Mouse (Mus musculus) CD4-positive, CD25-positive, alpha-beta regulatory T cell, adult 4 months (primary cell): Measurements from ENCODE around the gene Ptpn4. TPM values are rescaled to one million over a fixed set of nuclear protein-coding genes. Genes with fewer than 3 reads are reported as not detected.

Experiments used
- ATAC-seq: one replicate; pipeline ENCODE4 v1.8.0; 2017
- polyA plus RNA-seq, 2 experiments: library from polyadenylated mRNA; unstranded; fragments of 100-300 nt; shearing (Covaris generic); gene quantifications; one replicate each; pipeline ENCODE4 v1.2.1; 2017

Ptpn4 gene
- polyA plus RNA-seq, 2 experiments from 2014 or later = 5.6 to 8.9 TPM

- ATAC-seq = no peak
These were observed 32.8 kb downstream of the Ptpn4 start for GRCm38 (mm10) chr1:119804586-119804985.

- peak; percentile 53 for ATAC-seq
These were observed 42.2 kb downstream of the Ptpn4 start for GRCm38 (mm10) chr1:119795174-119795573.

GRCm38 (mm10) chr1:119794342-119794741 lies 43.1 kb downstream of the Ptpn4 start:
- ATAC-seq = no peak

GRCm38 (mm10) chr1:119790616-119791015 lies 46.8 kb downstream of the Ptpn4 start:
- no peak for ATAC-seq

- peak; percentile 79 for ATAC-seq
These were observed 61.5 kb downstream of the Ptpn4 start for GRCm38 (mm10) chr1:119775915-119776314.

- no peak for ATAC-seq
These were observed 101.7 kb downstream of the Ptpn4 start for GRCm38 (mm10) chr1:119735692-119736091.

- no peak for ATAC-seq
These were observed 102.6 kb downstream of the Ptpn4 start for GRCm38 (mm10) chr1:119734801-119735200.

- ATAC-seq = no peak
These were observed 106.2 kb downstream of the Ptpn4 start for GRCm38 (mm10) chr1:119731166-119731565.

- ATAC-seq = peak; percentile 88
These were observed 124.4 kb downstream of the Ptpn4 start for GRCm38 (mm10) chr1:119713017-119713416.

GRCm38 (mm10) chr1:119706471-119707217 lies 130.8 kb downstream of the Ptpn4 start:
- ATAC-seq = no peak

- ATAC-seq = no peak
These were observed 140.6 kb downstream of the Ptpn4 start for GRCm38 (mm10) chr1:119696860-119697259.

GRCm38 (mm10) chr1:119685773-119686558 lies 151.4 kb downstream of the Ptpn4 start:
- ATAC-seq = peak; percentile 76

- no peak for ATAC-seq
These were observed 155.7 kb downstream of the Ptpn4 start for GRCm38 (mm10) chr1:119681663-119682213.

GRCm38 (mm10) chr1:119674984-119675383 lies 162.4 kb downstream of the Ptpn4 start:
- ATAC-seq = peak; percentile 80

GRCm38 (mm10) chr1:119666904-119667303 lies 170.5 kb downstream of the Ptpn4 start:
- ATAC-seq = no peak

GRCm38 (mm10) chr1:119654307-119654706 lies 183.1 kb downstream of the Ptpn4 start:
- peak; percentile 34 for ATAC-seq

GRCm38 (mm10) chr1:119650386-119650785 lies 187.0 kb downstream of the Ptpn4 start:
- ATAC-seq = no peak

- ATAC-seq = no peak
These were observed 187.8 kb downstream of the Ptpn4 start for GRCm38 (mm10) chr1:119649627-119650026.

GRCm38 (mm10) chr1:119648205-119649111 lies 189.0 kb downstream of the Ptpn4 start, which contains the start of gene Epb41l5:
TSS of gene Epb41l5 (minus strand) at chr1:119649000.
- ATAC-seq = peak; percentile 75

GRCm38 (mm10) chr1:119646356-119646755 lies 191.1 kb downstream of the Ptpn4 start:
- ATAC-seq = no peak

GRCm38 (mm10) chr1:119642367-119642766 lies 195.0 kb downstream of the Ptpn4 start:
- ATAC-seq = no peak

- ATAC-seq = no peak
These were observed 196.2 kb downstream of the Ptpn4 start for GRCm38 (mm10) chr1:119641090-119641812.
